Mouse (Mus musculus): Measurements from ENCODE around the gene Prpf4b.
"Not testable (repeated sequence)": the region's sequence is repeated elsewhere in the genome, so short reads cannot be mapped to it uniquely, and the experiment has no call there.

DNA sequence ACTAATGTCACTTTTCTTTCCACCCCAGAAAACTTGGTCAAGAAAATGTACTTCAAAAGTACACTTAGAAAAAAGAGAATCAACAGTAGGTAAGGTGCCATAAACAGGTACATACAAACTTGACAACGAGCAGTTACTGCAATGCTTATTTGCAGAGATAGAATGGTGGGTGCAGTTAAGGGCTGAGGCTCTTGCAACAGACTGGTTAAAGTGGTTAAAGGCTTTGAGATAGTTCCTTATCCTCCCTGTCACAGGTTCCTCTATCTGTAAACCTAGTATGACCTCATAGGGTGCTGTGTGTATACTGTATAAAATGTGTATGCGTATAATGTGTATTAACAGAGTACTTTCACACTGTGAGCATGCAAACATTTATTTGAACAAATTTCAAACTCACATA is 76.3 kb downstream of the Prpf4b start:
- not testable (repeated sequence) for TF ChIP-seq CTCF (IDR thresholded peaks at IDR 0.05; ENCODE audit: control insufficient read depth, insufficient read depth, low read length); POLR2A (IDR thresholded peaks at IDR 0.05; ENCODE audit: borderline replicate concordance, control insufficient read depth, low read depth, low read length)

Data from bone marrow, adult 2 months (tissue).